Mouse (Mus musculus) bone marrow macrophage, adult 2 months (primary cell): ENCODE measurements at regions not wholly inside any gene's neighbourhood (a gene's known extent, or its start where the extent isn't known, plus 50 kb on each side); places are given as distances from the start of the nearest gene placed in this dataset.

Experiments used
- CTCF ChIP-seq: IDR thresholded peaks from 2 replicates; pipeline ENCODE4 v1.5.1; 2012; ENCODE audit warnings: low read depth, mild to moderate bottlenecking, low read length, moderate library complexity
- POLR2A ChIP-seq: IDR thresholded peaks from 2 replicates; pipeline ENCODE4 v1.6.1; 2012; ENCODE audit warnings: mild to moderate bottlenecking, low read depth, low read length, borderline replicate concordance

- no peak for TF ChIP-seq CTCF
- no peak for TF ChIP-seq POLR2A
These were observed 235.7 kb upstream of the Sulf2 start for GRCm38 (mm10) chr2:166391176-166391575.
